Mouse (Mus musculus) limb, embryonic 11.5 days (tissue): Measurements from ENCODE around the gene Dock2. TPM values are rescaled to one million over a fixed set of nuclear protein-coding genes. Genes with fewer than 3 reads are reported as not detected.

Experiments
- ATAC-seq: fragments of 200-750 bp; cut with Nextera tagmentation; 2 replicates; pipeline ENCODE4 v1.8.0; 2017; ENCODE audit warnings: low read depth; ENCODE audit not compliant: insufficient number of reproducible peaks, low FRiP score, low TSS enrichment
- DNase-seq: peaks from one replicate; pipeline ENCODE4 v3.0.0-alpha.2; 2015; ENCODE audit warnings: low spot score
- H3K27ac ChIP-seq: fragments of 300-500 bp; sonication (generic); replicated peaks from 2 replicates; pipeline ENCODE4 v1.5.1; 2014; ENCODE audit warnings: low read depth, mild to moderate bottlenecking, low read length
- H3K27me3 ChIP-seq: fragments of 300-500 bp; sonication (generic); 2 replicates; pipeline ENCODE4 v1.6.1; 2014; ENCODE audit warnings: mild to moderate bottlenecking, low read length, mixed read lengths; ENCODE audit not compliant: control insufficient read depth, insufficient read depth
- H3K36me3 ChIP-seq: fragments of 300-500 bp; sonication (generic); 2 replicates; pipeline ENCODE4 v1.6.1; 2014; ENCODE audit warnings: mild to moderate bottlenecking, low read length, moderate library complexity, mixed read lengths; ENCODE audit not compliant: control insufficient read depth, insufficient read depth
- H3K4me1 ChIP-seq: fragments of 300-500 bp; sonication (generic); 2 replicates; pipeline ENCODE4 v1.6.1; 2014; ENCODE audit warnings: low read length, mixed read lengths; ENCODE audit not compliant: control insufficient read depth, insufficient read depth
- H3K4me2 ChIP-seq: fragments of 300-500 bp; sonication (generic); 2 replicates; pipeline ENCODE4 v1.6.1; 2014; ENCODE audit warnings: low read depth, mild to moderate bottlenecking, moderate library complexity; ENCODE audit not compliant: severe bottlenecking
- H3K4me3 ChIP-seq: fragments of 300-500 bp; sonication (generic); 2 replicates; pipeline ENCODE4 v1.5.1; 2014; ENCODE audit warnings: low read depth, low read length
- H3K9ac ChIP-seq: fragments of 300-500 bp; sonication (generic); 2 replicates; pipeline ENCODE4 v1.6.1; 2014; ENCODE audit warnings: mild to moderate bottlenecking, low read length
- H3K9me3 ChIP-seq: fragments of 300-500 bp; sonication (generic); 2 replicates; pipeline ENCODE4 v1.6.1; 2016; ENCODE audit warnings: low read length; ENCODE audit not compliant: control insufficient read depth
- WGBS: fragments of 180-500 bp; shearing (Covaris S2); extraction: QIAGEN DNeasy Blood & Tissue Kit; methylation state at CpG from one replicate; pipeline ENCODE4 v1.1.7; 2014; 5-methylcytosine and 5-hydroxymethylcytosine counted together
- polyA plus RNA-seq: library from polyadenylated mRNA; unstranded; fragments of >200 nt; fragmentation: Nextera tagmentation; extraction: Ambion mirVana; gene quantifications from 2 replicates; pipeline ENCODE4 v1.2.1, GENCODE M21; 2014

The Dock2 gene
- polyA plus RNA-seq, 1 experiment from 2014 or later = 0.25 TPM

- Histone ChIP-seq H3K27me3 (no peaks in the 10 kb centered on the region), H3K4me1 (no peaks in the 10 kb centered on the region), H3K9ac (no peak overlapping the region), H3K4me2 (no peak overlapping the region), H3K4me3 (no peak overlapping the region), H3K9me3 (peaks cover 2% of the 10 kb centered on the region; the same call in 1 of the 2 replicates), H3K27ac (no peak overlapping the region), H3K36me3 (no peaks in the 10 kb centered on the region)
- DNase-seq = no peak
- WGBS = 93% methylated on average over 6 of the region's 6 CpGs
- no peak for ATAC-seq
These were observed 21.6 kb downstream of the Dock2 start for GRCm38 (mm10) chr11:34762125-34762524.

- no peak overlapping the region for H3K4me3 ChIP-seq
- H3K27ac ChIP-seq = no peak overlapping the region
- 81% methylated on average over 4 of the region's 4 CpGs for WGBS
- ATAC-seq (no peak), DNase-seq (no peak)
- H3K36me3 ChIP-seq = no peaks in the 10 kb centered on the region
- no peaks in the 10 kb centered on the region for H3K9me3 ChIP-seq
- H3K27me3 ChIP-seq = no peaks in the 10 kb centered on the region
- H3K9ac ChIP-seq = no peak overlapping the region
- H3K4me1 ChIP-seq = no peaks in the 10 kb centered on the region
- H3K4me2 ChIP-seq = no peak overlapping the region
These were observed 24.1 kb downstream of the Dock2 start for GRCm38 (mm10) chr11:34759582-34759981.

- WGBS = 72% methylated on average over 1 of the region's 1 CpGs
- no peak for DNase-seq
These were observed 42.6 kb downstream of the Dock2 start for GRCm38 (mm10) chr11:34741081-34741480.

GRCm38 (mm10) chr11:34739816-34740215 lies 43.9 kb downstream of the Dock2 start:
- H3K9ac ChIP-seq = no peak overlapping the region
- 93% methylated on average over 3 of the region's 3 CpGs for WGBS
- DNase-seq = no peak
- no peaks in the 10 kb centered on the region for H3K9me3 ChIP-seq
- no peak overlapping the region for H3K4me3 ChIP-seq
- no peak overlapping the region for H3K4me2 ChIP-seq
- no peak for ATAC-seq
- no peaks in the 10 kb centered on the region for H3K27me3 ChIP-seq
- H3K4me1 ChIP-seq = no peaks in the 10 kb centered on the region
- H3K27ac ChIP-seq = no peak overlapping the region
- no peaks in the 10 kb centered on the region for H3K36me3 ChIP-seq

More at GRCm38 (mm10) chr11:34741081-34741480, 42.6 kb downstream of the Dock2 start:
- Histone ChIP-seq H3K4me2 (no peak overlapping the region), H3K27ac (no peak overlapping the region), H3K9ac (no peak overlapping the region), H3K4me1 (no peaks in the 10 kb centered on the region), H3K4me3 (no peak overlapping the region), H3K27me3 (no peaks in the 10 kb centered on the region), H3K9me3 (no peaks in the 10 kb centered on the region), H3K36me3 (no peaks in the 10 kb centered on the region)
- no peak for ATAC-seq

GRCm38 (mm10) chr11:34738945-34739344 lies 44.7 kb downstream of the Dock2 start:
- ATAC-seq = no peak
- no peak overlapping the region for H3K27ac ChIP-seq
- DNase-seq = no peak
- no peak overlapping the region for H3K4me2 ChIP-seq
- 63% methylated on average over 1 of the region's 1 CpGs for WGBS
- H3K4me3 ChIP-seq = no peak overlapping the region
- H3K36me3 ChIP-seq = no peaks in the 10 kb centered on the region
- no peaks in the 10 kb centered on the region for H3K27me3 ChIP-seq
- no peaks in the 10 kb centered on the region for H3K4me1 ChIP-seq
- no peaks in the 10 kb centered on the region for H3K9me3 ChIP-seq
- H3K9ac ChIP-seq = no peak overlapping the region

GRCm38 (mm10) chr11:34737193-34737592 lies 46.5 kb downstream of the Dock2 start:
- Histone ChIP-seq H3K9me3 (no peaks in the 10 kb centered on the region), H3K36me3 (no peaks in the 10 kb centered on the region), H3K4me1 (no peaks in the 10 kb centered on the region), H3K27ac (no peak overlapping the region), H3K4me3 (no peak overlapping the region), H3K27me3 (no peaks in the 10 kb centered on the region), H3K9ac (no peak overlapping the region), H3K4me2 (no peak overlapping the region)
- DNase-seq = no peak
- ATAC-seq = no peak
- 89% methylated on average over 4 of the region's 4 CpGs for WGBS

- Histone ChIP-seq H3K36me3 (no peaks in the 10 kb centered on the region), H3K9ac (no peak overlapping the region), H3K4me1 (no peaks in the 10 kb centered on the region), H3K4me2 (no peak overlapping the region), H3K27me3 (no peaks in the 10 kb centered on the region), H3K27ac (no peak overlapping the region), H3K9me3 (no peaks in the 10 kb centered on the region), H3K4me3 (no peak overlapping the region)
- WGBS = 68% methylated on average over 3 of the region's 3 CpGs
- DNase-seq (no peak), ATAC-seq (no peak)
These were observed 49.7 kb downstream of the Dock2 start for GRCm38 (mm10) chr11:34734033-34734432.

- H3K9ac ChIP-seq = no peak overlapping the region
- H3K36me3 ChIP-seq = no peaks in the 10 kb centered on the region
- no peaks in the 10 kb centered on the region for H3K4me1 ChIP-seq
- H3K27me3 ChIP-seq = no peaks in the 10 kb centered on the region
- WGBS = 79% methylated on average over 3 of the region's 3 CpGs
- no peak overlapping the region for H3K4me2 ChIP-seq
- H3K27ac ChIP-seq = no peak overlapping the region
- DNase-seq (peak; percentile 13), ATAC-seq (no peak)
- H3K9me3 ChIP-seq = no peaks in the 10 kb centered on the region
- H3K4me3 ChIP-seq = no peak overlapping the region
These were observed 56.2 kb downstream of the Dock2 start for GRCm38 (mm10) chr11:34727467-34727866.

- Histone ChIP-seq H3K4me2 (no peak overlapping the region), H3K9ac (no peak overlapping the region), H3K27ac (no peak overlapping the region), H3K4me1 (no peaks in the 10 kb centered on the region), H3K27me3 (no peaks in the 10 kb centered on the region), H3K4me3 (no peak overlapping the region), H3K36me3 (no peaks in the 10 kb centered on the region), H3K9me3 (no peaks in the 10 kb centered on the region)
- ATAC-seq = no peak
- DNase-seq = peak; percentile 18
- 82% methylated on average over 9 of the region's 9 CpGs for WGBS
These were observed 56.9 kb downstream of the Dock2 start for GRCm38 (mm10) chr11:34726699-34727347.
